Mouse (Mus musculus): ENCODE measurements around the gene Abcf3. TPM values are rescaled to one million over a fixed set of nuclear protein-coding genes. Genes with fewer than 3 reads are reported as not detected.

Abcf3 gene
- 43.3 and 44.3 TPM in 2 replicates for polyA plus RNA-seq (2012; ENCODE audit: insufficient read depth, insufficient read length, missing spikeins)

DNA sequence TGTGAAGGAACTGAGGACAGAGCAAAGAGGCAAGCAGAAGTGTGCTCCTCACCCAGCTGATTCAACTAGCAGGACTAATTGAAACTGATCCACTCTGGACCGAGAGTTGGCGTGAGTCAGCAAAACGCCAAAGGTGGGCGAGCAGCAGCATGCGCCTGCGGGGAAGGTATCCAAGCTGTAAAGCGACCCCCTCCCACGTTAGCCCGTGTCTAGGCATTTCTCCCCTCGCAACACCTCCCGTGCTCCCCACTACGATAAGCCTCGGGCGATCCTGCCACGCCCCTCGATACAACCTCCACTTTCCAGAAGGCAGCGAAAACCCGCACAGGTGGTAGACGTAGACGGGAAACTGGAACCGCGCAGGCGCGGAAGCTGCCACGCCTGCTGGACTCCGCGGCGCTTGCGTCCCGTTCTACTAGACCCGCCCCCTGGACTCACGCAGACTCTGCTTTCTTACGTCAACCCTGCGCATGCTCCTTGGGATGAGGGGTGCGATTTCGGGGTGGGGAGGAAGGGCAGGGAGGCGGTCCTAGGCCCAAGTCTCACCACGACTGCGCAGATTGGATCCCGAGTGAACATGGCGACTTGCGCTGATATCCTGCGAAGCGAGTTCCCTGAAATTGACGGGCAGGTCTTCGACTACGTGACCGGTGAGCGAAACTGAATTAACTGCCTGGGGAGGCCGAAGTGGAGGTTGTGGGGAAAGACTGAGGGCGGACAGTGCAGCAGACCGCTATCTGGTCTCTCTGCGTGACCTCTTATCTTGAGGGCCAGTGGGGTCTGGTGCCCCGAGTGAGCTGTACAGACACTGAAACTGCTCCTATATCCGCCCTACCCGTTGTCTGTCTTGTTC, at the start of gene Abcf3:
Gene Abcf3 (plus strand): TSS at position 482 of the 853 bp plus-strand sequence.
- Histone ChIP-seq H3K27ac (replicated peaks; ENCODE audit: low read depth, low read length) (peak within 1 kb of the TSS; percentile 72), H3K4me1 (ENCODE audit: control insufficient read depth, insufficient read depth, insufficient read length, low read length) (peaks cover 3% of the 10 kb centered on the region; the same call in 1 of the 2 replicates), H3K4me3 (ENCODE audit: insufficient read depth, low read depth, low read length) (peak within 1 kb of the TSS; percentile 81)

GRCm38 (mm10) chr16:20498677-20499475, 49.5 kb upstream of the Abcf3 start, which contains the start of gene Eif2b5:
Gene Eif2b5, plus strand, starts transcription at chr16:20498817.
- no peak within 1 kb of the TSS for H3K27ac ChIP-seq (replicated peaks; ENCODE audit: low read depth, low read length)
- H3K4me1 ChIP-seq (ENCODE audit: control insufficient read depth, insufficient read depth, insufficient read length, low read length) = no peaks in the 10 kb centered on the region
- H3K4me3 ChIP-seq (ENCODE audit: insufficient read depth, low read depth, low read length) = peak within 1 kb of the TSS; percentile 76

DNA sequence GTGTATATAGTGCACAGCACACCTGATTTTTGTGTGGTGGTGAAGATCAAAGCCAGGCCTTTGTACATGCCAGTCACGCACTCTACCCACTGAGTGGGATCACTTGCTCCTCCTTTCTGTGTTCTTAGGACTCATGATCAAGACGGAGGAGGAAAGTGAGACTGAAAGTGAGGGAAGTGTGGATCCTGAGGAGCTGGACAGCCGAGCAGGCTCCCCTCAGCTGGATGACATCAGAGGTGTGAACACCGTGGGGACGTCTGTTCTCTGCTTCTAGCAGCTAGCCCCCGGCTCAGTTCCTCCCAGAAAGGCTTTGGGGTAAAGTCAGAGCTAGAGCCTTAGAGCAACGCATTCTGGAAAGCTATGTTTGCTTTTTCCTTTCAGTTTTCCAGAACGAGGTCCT, 42.4 kb upstream of the Abcf3 start:
- no peak overlapping the region for H3K4me3 ChIP-seq (ENCODE audit: insufficient read depth, low read depth, low read length)
- H3K27ac ChIP-seq (replicated peaks; ENCODE audit: low read depth, low read length) = no peak overlapping the region
- no peaks in the 10 kb centered on the region for H3K4me1 ChIP-seq (ENCODE audit: control insufficient read depth, insufficient read depth, insufficient read length, low read length)

DNA sequence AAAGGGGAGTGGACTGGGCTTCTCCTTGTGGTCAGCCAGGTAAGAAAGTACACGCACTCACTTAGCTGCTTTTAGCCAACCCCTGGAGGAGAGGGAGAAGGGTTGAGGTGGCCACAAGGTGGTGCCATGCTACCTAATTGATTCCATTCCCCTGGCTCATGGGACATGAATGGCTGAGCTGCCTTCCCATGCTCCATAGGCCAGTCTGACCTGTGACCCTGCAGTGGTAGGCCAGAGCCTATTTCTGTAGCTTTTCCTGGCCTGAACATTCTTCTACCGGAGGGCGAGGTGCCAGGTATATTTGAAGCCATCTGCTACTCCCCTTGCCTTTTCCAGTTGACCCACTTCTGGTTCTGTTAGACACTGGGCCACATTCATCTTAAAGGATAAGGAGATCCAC, 39.0 kb upstream of the Abcf3 start:
- Histone ChIP-seq H3K4me3 (ENCODE audit: insufficient read depth, low read depth, low read length) (no peak overlapping the region), H3K4me1 (ENCODE audit: control insufficient read depth, insufficient read depth, insufficient read length, low read length) (no peaks in the 10 kb centered on the region), H3K27ac (replicated peaks; ENCODE audit: low read depth, low read length) (no peak overlapping the region)

- no peak overlapping the region for H3K4me3 ChIP-seq (ENCODE audit: insufficient read depth, low read depth, low read length)
- no peaks in the 10 kb centered on the region for H3K4me1 ChIP-seq (ENCODE audit: control insufficient read depth, insufficient read depth, insufficient read length, low read length)
- H3K27ac ChIP-seq (replicated peaks; ENCODE audit: low read depth, low read length) = no peak overlapping the region
Measured at GRCm38 (mm10) chr16:20511277-20511847, 37.0 kb upstream of the Abcf3 start.

DNA sequence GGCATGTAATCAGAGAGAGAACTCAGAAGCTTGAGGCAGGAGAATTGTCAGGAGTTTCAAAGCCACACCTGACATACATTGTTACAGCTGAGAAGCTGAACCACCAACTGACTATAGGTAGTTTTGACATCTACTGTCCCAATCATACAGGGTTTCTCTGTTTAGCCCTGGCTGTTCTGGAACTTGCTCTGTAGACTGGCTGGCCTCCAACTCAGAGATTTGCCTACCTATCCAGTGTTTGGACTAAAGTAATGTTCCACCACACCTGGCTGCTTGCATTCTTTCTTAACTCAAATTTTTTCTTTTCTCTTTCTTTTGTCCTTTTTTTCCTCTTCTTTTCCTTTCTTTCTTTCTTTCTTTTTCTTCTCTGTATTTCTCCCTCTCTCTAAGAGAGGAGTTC, 32.3 kb upstream of the Abcf3 start:
- Histone ChIP-seq H3K4me3 (ENCODE audit: insufficient read depth, low read depth, low read length) (peak overlapping the region; percentile 96), H3K27ac (replicated peaks; ENCODE audit: low read depth, low read length) (no peak overlapping the region), H3K4me1 (ENCODE audit: control insufficient read depth, insufficient read depth, insufficient read length, low read length) (0 out of 2 replicates have a peak, but pooled peaks cover 2% of the 10 kb centered on the region)

DNA sequence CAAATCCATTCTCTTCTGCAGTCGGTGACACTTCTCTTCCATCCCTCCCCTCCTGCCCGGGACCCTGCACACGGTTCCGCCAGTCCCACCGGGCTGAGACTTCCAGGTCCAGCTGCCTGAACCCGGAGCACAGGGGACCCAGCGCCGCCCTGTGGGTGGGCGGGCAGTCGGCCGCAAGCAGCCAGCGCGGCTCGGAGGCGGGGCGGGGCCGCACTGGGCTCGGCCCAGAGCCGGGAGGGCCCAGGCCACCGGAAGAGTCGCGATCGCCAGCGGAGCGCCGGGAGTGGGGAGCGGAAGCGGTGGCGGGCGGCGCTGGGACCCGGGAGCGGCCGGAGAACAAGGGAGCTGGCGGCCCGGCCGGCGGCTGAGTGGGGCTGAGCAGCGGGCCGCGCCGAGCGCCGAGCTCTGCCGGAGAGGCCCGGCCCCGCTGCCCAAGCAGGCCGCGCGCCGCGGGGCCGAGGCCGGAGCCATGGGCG, 31.6 kb upstream of the Abcf3 start, which contains the start of gene Dvl3:
Gene Dvl3 (plus strand): TSS at position 257 of the 476 bp plus-strand sequence.
- peaks cover 7% of the 10 kb centered on the region; the same call in 1 of the 2 replicates for H3K4me1 ChIP-seq (ENCODE audit: control insufficient read depth, insufficient read depth, insufficient read length, low read length)
- H3K4me3 ChIP-seq (ENCODE audit: insufficient read depth, low read depth, low read length) = peak within 1 kb of the TSS; percentile 98
- H3K27ac ChIP-seq (replicated peaks; ENCODE audit: low read depth, low read length) = peak within 1 kb of the TSS; percentile 80

- Histone ChIP-seq H3K4me1 (ENCODE audit: control insufficient read depth, insufficient read depth, insufficient read length, low read length) (peaks cover 7% of the 10 kb centered on the region; the same call in 1 of the 2 replicates), H3K4me3 (ENCODE audit: insufficient read depth, low read depth, low read length) (peak overlapping the region; percentile 98), H3K27ac (replicated peaks; ENCODE audit: low read depth, low read length) (peak overlapping the region; percentile 77)
Measured at GRCm38 (mm10) chr16:20517216-20517615, 31.2 kb upstream of the Abcf3 start.

GRCm38 (mm10) chr16:20517701-20518374, 30.5 kb upstream of the Abcf3 start:
- peak overlapping the region; percentile 98 for H3K4me3 ChIP-seq (ENCODE audit: insufficient read depth, low read depth, low read length)
- peaks cover 7% of the 10 kb centered on the region; the same call in 1 of the 2 replicates for H3K4me1 ChIP-seq (ENCODE audit: control insufficient read depth, insufficient read depth, insufficient read length, low read length)
- no peak overlapping the region for H3K27ac ChIP-seq (replicated peaks; ENCODE audit: low read depth, low read length)

GRCm38 (mm10) chr16:20523886-20524285, 24.5 kb upstream of the Abcf3 start:
- Histone ChIP-seq H3K4me3 (ENCODE audit: insufficient read depth, low read depth, low read length) (no peak overlapping the region), H3K4me1 (ENCODE audit: control insufficient read depth, insufficient read depth, insufficient read length, low read length) (peaks cover 7% of the 10 kb centered on the region; the same call in 1 of the 2 replicates), H3K27ac (replicated peaks; ENCODE audit: low read depth, low read length) (no peak overlapping the region)

- no peak overlapping the region for H3K27ac ChIP-seq (replicated peaks; ENCODE audit: low read depth, low read length)
- H3K4me1 ChIP-seq (ENCODE audit: control insufficient read depth, insufficient read depth, insufficient read length, low read length) = no peaks in the 10 kb centered on the region
- H3K4me3 ChIP-seq (ENCODE audit: insufficient read depth, low read depth, low read length) = no peak overlapping the region
Measured at GRCm38 (mm10) chr16:20528779-20529178, 19.6 kb upstream of the Abcf3 start.

DNA sequence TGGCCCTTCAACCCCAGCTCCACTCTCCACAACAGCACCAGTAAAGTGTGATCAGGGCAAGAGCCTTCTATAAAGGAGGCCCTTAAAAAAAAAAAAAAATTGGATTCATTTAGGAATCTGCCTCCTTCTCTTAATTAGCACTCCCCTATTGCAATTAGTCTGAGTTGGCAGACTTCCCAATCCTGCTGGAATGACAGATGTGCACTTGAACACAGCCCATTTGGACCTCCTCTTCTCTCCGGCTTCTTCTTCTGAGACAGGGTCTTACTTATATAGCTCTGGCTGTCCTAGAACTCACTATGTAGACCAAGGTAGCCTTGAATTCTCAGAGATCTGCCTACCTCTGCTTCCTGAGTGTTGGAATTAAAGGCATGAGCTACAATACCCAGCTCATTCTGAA, 19.0 kb upstream of the Abcf3 start:
- H3K4me3 ChIP-seq (ENCODE audit: insufficient read depth, low read depth, low read length) = no peak overlapping the region
- no peak overlapping the region for H3K27ac ChIP-seq (replicated peaks; ENCODE audit: low read depth, low read length)
- no peaks in the 10 kb centered on the region for H3K4me1 ChIP-seq (ENCODE audit: control insufficient read depth, insufficient read depth, insufficient read length, low read length)

DNA sequence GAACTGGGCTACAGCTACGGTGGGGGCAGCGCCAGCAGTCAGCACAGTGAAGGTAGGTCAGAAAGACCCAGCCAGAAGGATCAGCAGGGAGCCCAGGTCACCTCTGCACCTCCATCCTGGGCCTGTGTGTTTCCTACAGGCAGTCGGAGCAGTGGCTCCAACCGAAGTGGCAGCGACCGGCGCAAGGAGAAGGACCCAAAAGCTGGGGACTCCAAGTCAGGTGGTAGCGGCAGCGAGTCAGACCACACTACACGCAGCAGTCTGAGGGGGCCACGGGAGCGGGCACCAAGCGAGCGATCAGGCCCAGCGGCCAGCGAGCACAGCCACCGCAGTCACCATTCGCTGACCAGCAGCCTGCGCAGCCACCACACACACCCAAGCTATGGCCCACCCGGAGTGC, 17.4 kb upstream of the Abcf3 start:
- Histone ChIP-seq H3K4me1 (ENCODE audit: control insufficient read depth, insufficient read depth, insufficient read length, low read length) (no peaks in the 10 kb centered on the region), H3K27ac (replicated peaks; ENCODE audit: low read depth, low read length) (no peak overlapping the region), H3K4me3 (ENCODE audit: insufficient read depth, low read depth, low read length) (no peak overlapping the region)

DNA sequence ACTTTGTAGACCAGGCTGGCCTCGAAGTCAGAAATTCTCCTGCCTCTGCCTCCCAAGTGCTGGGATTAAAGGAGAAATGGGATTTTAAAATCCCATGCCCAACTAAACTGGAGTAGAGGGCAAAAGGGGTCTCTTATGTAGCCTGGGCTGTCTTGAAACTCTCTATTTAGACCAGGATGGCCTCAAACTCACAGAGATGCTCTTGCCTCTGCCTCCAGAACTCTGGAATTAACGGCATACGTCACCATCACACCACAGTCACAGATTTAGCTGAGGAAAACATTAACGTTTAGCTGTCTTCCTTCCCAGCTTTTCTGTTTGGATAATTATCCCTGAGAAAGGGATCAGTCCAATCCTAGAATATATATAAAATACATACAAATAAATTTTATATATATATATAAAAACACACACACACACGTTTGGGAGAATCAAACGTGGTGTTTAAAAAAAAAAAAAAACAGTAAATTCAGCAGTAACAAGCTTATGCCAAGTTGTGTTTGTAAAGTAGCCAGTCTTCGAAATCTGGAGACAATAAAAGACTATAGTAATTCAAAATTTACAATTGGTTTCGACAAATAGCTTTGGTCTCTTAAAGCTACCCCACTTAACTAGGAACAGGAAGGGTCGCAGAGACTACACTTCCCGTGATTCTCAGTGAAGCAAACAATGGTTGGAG, 13.6 kb upstream of the Abcf3 start:
- Histone ChIP-seq H3K4me3 (ENCODE audit: insufficient read depth, low read depth, low read length) (no peak overlapping the region), H3K27ac (replicated peaks; ENCODE audit: low read depth, low read length) (no peak overlapping the region), H3K4me1 (ENCODE audit: control insufficient read depth, insufficient read depth, insufficient read length, low read length) (peaks cover 15% of the 10 kb centered on the region)

All from brown adipose tissue, adult 24 weeks (tissue).